Mouse (Mus musculus) heart, embryonic 15.5 days (tissue): Measurements from ENCODE around the gene Prkca. TPM values are rescaled to one million over a fixed set of nuclear protein-coding genes. Genes with fewer than 3 reads are reported as not detected.
A peak's percentile ranks its signal among the peaks of the same experiment; 100 is the strongest.

Source experiments
- ATAC-seq: fragments of 200-750 bp; cut with Nextera tagmentation; replicated peaks from 2 replicates; pipeline ENCODE4 v1.8.0; 2017; ENCODE audit warnings: low read depth, moderate TSS enrichment; ENCODE audit not compliant: insufficient number of reproducible peaks, insufficient read depth, low FRiP score
- H3K27ac ChIP-seq: fragments of 300-500 bp; sonication (generic); 2 replicates; pipeline ENCODE4 v1.5.1; 2015; ENCODE audit warnings: mild to moderate bottlenecking, inconsistent platforms
- H3K27me3 ChIP-seq: fragments of 300-500 bp; sonication (generic); 2 replicates; pipeline ENCODE4 v1.6.1; 2015; ENCODE audit warnings: inconsistent platforms
- H3K36me3 ChIP-seq: fragments of 300-500 bp; sonication (generic); 2 replicates; pipeline ENCODE4 v1.6.1; 2015; ENCODE audit warnings: mild to moderate bottlenecking, inconsistent platforms
- H3K4me1 ChIP-seq: fragments of 300-500 bp; sonication (generic); replicated peaks from 2 replicates; pipeline ENCODE4 v1.6.1; 2015; ENCODE audit warnings: inconsistent platforms
- H3K4me2 ChIP-seq: fragments of 300-500 bp; sonication (generic); 2 replicates; pipeline ENCODE4 v1.6.1; 2015; ENCODE audit warnings: inconsistent platforms, mild to moderate bottlenecking, moderate library complexity
- H3K4me3 ChIP-seq: fragments of 300-500 bp; sonication (generic); 2 replicates; pipeline ENCODE4 v1.5.1; 2015; ENCODE audit warnings: mild to moderate bottlenecking, inconsistent platforms
- H3K9ac ChIP-seq: fragments of 300-500 bp; sonication (generic); 2 replicates; pipeline ENCODE4 v1.6.1; 2015; ENCODE audit warnings: mild to moderate bottlenecking, inconsistent platforms
- H3K9me3 ChIP-seq: fragments of 300-500 bp; sonication (generic); replicated peaks from 2 replicates; pipeline ENCODE4 v1.6.1; 2016; ENCODE audit warnings: inconsistent platforms
- WGBS: fragments of 180-500 bp; shearing (Covaris S2); methylation state at CpG from one replicate; pipeline ENCODE4 v1.1.7; 2015; ENCODE audit warnings: mixed read lengths; 5-methylcytosine and 5-hydroxymethylcytosine counted together
- polyA plus RNA-seq: library from polyadenylated mRNA; unstranded; fragments of >200 nt; fragmentation: Nextera tagmentation; extraction: Ambion mirVana; gene quantifications from 2 replicates; pipeline ENCODE4 v1.2.1, GENCODE M21; 2015

The Prkca gene
- polyA plus RNA-seq, 1 experiment from 2014 or later, result 13.7 TPM

DNA sequence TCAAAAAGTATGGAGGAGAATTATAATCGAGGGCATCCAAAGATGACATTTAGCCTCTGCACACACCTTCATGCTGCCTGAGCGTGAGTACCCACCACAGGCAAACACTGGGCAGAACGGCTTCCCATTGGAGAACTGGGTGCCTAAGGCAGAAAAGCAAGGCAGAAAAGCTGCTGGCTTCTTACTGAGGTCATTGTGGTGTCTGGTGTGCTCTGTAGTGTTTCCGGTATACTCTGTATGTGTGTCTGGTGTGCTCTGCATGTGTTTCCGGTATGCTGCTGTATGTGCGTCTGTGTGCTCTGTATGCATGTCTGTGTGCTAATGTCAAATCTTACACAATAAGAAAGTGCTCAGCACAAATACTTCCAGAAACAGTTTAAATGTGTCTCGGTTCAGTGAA, 127.7 kb downstream of the Prkca start:
- no peak for ATAC-seq
- Histone ChIP-seq H3K36me3 (no peaks in the 10 kb centered on the region), H3K9ac (no peak overlapping the region), H3K4me1 (peaks cover 27% of the 10 kb centered on the region), H3K4me2 (no peak overlapping the region), H3K9me3 (no peaks in the 10 kb centered on the region), H3K27me3 (no peaks in the 10 kb centered on the region), H3K4me3 (no peak overlapping the region), H3K27ac (peak overlapping the region; percentile 60)
- 84% methylated on average over 7 of the region's 7 CpGs for WGBS

DNA sequence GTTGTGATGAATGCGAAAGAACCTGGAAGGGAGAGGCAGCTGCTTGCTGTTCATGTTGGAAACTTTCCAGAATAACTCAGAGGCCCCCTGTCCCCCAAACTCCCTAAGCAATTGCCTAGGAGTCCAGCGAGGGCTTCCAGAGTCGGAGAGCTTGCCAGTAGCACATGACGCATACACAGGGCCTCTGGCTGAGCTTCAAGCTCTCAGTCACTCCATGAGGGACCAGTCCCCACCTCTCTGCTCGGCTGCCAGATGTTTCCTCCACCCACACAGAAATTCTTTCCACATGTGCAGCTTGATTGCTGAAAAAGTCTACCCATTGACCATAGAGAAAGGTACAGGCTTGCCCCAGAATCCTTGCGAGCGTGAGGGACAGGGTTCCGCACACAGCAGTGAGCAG, 128.3 kb downstream of the Prkca start:
- ATAC-seq, result peak; percentile 93
- Histone ChIP-seq H3K27me3 (no peaks in the 10 kb centered on the region), H3K36me3 (no peaks in the 10 kb centered on the region), H3K4me2 (peak overlapping the region; percentile 43), H3K4me3 (no peak overlapping the region), H3K27ac (peak overlapping the region; percentile 60), H3K4me1 (peaks cover 26% of the 10 kb centered on the region), H3K9ac (no peak overlapping the region), H3K9me3 (no peaks in the 10 kb centered on the region)
- WGBS, result 26% methylated on average over 8 of the region's 8 CpGs

DNA sequence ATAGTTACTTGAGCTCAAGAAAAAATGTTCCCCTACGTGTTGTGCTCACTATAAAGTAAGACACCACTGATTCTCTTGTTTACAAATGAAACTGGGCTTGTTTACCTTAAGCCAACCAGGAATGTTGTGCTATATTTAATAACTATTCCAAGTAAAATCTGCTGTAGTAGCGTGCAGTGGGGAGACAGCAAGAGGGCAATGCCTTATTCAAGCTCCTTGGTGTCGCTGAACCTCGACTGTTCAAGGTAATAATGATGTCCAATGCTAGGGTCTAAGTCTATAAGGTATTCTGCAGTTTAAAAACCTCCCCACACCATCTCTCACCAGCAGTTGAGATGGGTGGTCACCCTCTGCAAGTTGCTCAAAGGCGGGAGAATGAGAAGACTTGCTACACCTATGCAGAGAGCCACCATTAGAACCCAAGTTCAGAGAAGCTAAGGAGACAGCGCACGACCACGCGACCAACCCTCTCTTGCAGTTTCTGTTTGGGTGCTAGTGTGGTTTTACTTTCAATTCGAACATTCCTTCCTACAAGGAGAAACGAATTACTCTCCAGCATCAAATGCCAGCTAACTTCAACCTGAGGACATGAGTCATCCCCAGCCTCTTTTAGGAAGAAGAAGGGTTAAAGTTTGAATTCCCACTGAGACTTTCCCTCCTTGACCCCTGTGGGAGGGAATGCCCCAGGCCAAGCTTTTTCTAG, 129.1 kb downstream of the Prkca start:
- no peaks in the 10 kb centered on the region for H3K27me3 ChIP-seq
- no peaks in the 10 kb centered on the region for H3K36me3 ChIP-seq
- no peaks in the 10 kb centered on the region for H3K9me3 ChIP-seq
- H3K4me3 ChIP-seq, result no peak overlapping the region
- WGBS, result 72% methylated on average over 11 of the region's 11 CpGs
- H3K27ac ChIP-seq, result peak overlapping the region; percentile 60
- peak overlapping the region; percentile 43 for H3K4me2 ChIP-seq
- H3K9ac ChIP-seq, result no peak overlapping the region
- ATAC-seq, result no peak
- peaks cover 26% of the 10 kb centered on the region for H3K4me1 ChIP-seq

- H3K36me3 ChIP-seq, result no peaks in the 10 kb centered on the region
- 91% methylated on average over 10 of the region's 10 CpGs for WGBS
- no peaks in the 10 kb centered on the region for H3K27me3 ChIP-seq
- H3K4me3 ChIP-seq, result no peak overlapping the region
- no peak overlapping the region for H3K27ac ChIP-seq
- H3K9me3 ChIP-seq, result no peaks in the 10 kb centered on the region
- peaks cover 26% of the 10 kb centered on the region for H3K4me1 ChIP-seq
- ATAC-seq, result no peak
- H3K9ac ChIP-seq, result no peak overlapping the region
- no peak overlapping the region for H3K4me2 ChIP-seq
These were observed 129.9 kb downstream of the Prkca start for GRCm38 (mm10) chr11:108213783-108214182.

DNA sequence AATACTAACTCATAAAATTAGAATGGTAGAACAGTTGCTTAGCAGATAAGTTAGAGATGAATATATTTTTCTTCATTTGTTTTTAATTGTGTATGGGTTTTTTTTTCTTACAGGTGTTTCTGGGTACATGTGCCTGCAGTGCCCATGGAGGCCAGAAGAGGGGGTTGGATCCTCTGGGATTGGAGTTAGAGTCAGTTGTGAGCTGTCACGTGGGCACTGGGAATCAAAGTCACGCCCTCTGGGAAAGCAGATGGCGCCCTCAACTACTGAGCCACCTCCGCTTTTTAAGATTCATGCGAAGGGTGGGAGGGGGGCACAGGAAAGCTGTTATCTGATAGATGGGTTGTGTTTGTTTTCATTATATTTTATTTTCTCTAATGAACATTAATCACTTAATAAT, 131.1 kb downstream of the Prkca start:
- no peak overlapping the region for H3K4me3 ChIP-seq
- H3K9me3 ChIP-seq, result no peaks in the 10 kb centered on the region
- no peak overlapping the region for H3K27ac ChIP-seq
- no peak overlapping the region for H3K9ac ChIP-seq
- no peak for ATAC-seq
- WGBS, result 95% methylated on average over 5 of the region's 5 CpGs
- H3K4me2 ChIP-seq, result no peak overlapping the region
- no peaks in the 10 kb centered on the region for H3K27me3 ChIP-seq
- H3K36me3 ChIP-seq, result no peaks in the 10 kb centered on the region
- peaks cover 26% of the 10 kb centered on the region for H3K4me1 ChIP-seq

DNA sequence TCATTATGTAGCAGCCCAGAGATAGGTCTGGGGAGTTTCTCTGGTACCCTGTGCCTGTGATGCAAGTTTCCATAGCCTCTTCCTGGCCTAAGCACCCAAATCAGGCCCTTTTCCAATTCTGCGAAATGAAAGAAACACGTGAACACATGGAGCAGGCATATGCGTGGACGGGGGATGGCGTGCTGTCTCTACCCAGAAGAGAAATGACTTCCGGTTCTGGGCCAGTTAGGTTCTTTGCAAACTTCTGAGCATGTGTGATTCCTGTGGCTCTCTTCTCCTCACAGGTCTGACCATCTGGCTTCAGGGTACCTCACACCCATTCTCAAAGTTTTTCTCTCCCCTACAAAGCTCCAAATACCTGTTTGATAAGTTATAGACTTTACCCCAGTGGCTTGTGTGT, 131.7 kb downstream of the Prkca start:
- no peaks in the 10 kb centered on the region for H3K9me3 ChIP-seq
- peaks cover 26% of the 10 kb centered on the region for H3K4me1 ChIP-seq
- H3K4me2 ChIP-seq, result no peak overlapping the region
- WGBS, result 75% methylated on average over 6 of the region's 6 CpGs
- H3K27me3 ChIP-seq, result no peaks in the 10 kb centered on the region
- no peak overlapping the region for H3K9ac ChIP-seq
- no peak overlapping the region for H3K4me3 ChIP-seq
- no peak overlapping the region for H3K27ac ChIP-seq
- H3K36me3 ChIP-seq, result no peaks in the 10 kb centered on the region
- no peak for ATAC-seq

- no peak for ATAC-seq
These were observed 133.0 kb downstream of the Prkca start for GRCm38 (mm10) chr11:108210749-108211148.

DNA sequence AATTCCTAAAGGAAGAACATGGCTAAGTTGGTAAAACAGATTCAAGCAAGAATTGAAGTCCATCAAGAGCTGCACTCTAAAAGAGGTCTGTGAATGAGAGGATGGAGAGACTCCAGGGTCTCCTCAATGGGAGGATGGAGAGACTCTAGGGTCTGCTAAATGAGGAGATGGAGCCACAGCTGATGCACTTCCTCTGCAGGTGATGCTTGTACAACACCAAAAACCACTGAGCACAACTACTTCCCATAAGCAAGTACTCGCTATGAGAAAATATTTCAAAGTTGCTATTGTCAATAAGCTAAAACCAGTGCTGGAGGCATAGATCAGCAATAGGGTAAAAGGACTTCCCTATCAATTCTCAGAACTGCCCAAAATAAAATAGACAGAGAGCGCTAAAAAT, 137.1 kb downstream of the Prkca start:
- Histone ChIP-seq H3K4me2 (no peak overlapping the region), H3K27me3 (no peaks in the 10 kb centered on the region), H3K27ac (no peak overlapping the region), H3K36me3 (no peaks in the 10 kb centered on the region), H3K9ac (no peak overlapping the region), H3K9me3 (no peaks in the 10 kb centered on the region), H3K4me1 (peaks cover 17% of the 10 kb centered on the region), H3K4me3 (no peak overlapping the region)
- WGBS, result 88% methylated on average over 2 of the region's 2 CpGs
- ATAC-seq, result no peak

More at GRCm38 (mm10) chr11:108210749-108211148, 133.0 kb downstream of the Prkca start:
- Histone ChIP-seq H3K36me3 (no peaks in the 10 kb centered on the region), H3K4me1 (peaks cover 22% of the 10 kb centered on the region), H3K27ac (no peak overlapping the region), H3K9me3 (no peaks in the 10 kb centered on the region), H3K4me3 (no peak overlapping the region), H3K27me3 (no peaks in the 10 kb centered on the region), H3K4me2 (no peak overlapping the region), H3K9ac (no peak overlapping the region)
- 90% methylated on average over 7 of the region's 7 CpGs for WGBS

DNA sequence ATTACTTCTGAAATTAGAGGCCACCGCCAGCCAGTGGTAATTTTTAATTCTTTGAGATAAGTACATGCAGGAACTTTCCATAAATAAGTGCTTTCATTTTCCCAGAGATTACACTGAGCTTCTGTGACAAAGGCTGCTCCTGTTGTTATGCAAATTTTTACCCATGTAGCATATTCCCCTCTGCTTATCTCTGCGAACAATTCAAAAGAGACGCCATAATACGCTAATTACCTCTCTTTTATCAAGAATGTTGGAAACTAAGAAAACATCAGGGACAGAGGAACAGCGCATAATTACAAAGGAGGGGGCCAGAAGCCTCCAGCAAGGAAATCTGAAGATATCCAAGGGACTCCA, 138.9 kb downstream of the Prkca start:
- Histone ChIP-seq H3K9ac (no peak overlapping the region), H3K4me1 (peaks cover 17% of the 10 kb centered on the region), H3K4me2 (no peak overlapping the region), H3K9me3 (no peaks in the 10 kb centered on the region), H3K27ac (0 out of 2 replicates have a peak overlapping the region, but pooled peaks have one; percentile 2), H3K27me3 (no peaks in the 10 kb centered on the region), H3K4me3 (no peak overlapping the region), H3K36me3 (no peaks in the 10 kb centered on the region)
- 53% methylated on average over 5 of the region's 5 CpGs for WGBS
- no peak for ATAC-seq

- peak overlapping the region; percentile 26 for H3K27ac ChIP-seq
- H3K4me1 ChIP-seq, result peaks cover 17% of the 10 kb centered on the region
- no peak overlapping the region for H3K9ac ChIP-seq
- ATAC-seq, result no peak
- no peaks in the 10 kb centered on the region for H3K27me3 ChIP-seq
- no peak overlapping the region for H3K4me3 ChIP-seq
- 72% methylated on average over 7 of the region's 7 CpGs for WGBS
- no peaks in the 10 kb centered on the region for H3K9me3 ChIP-seq
- no peak overlapping the region for H3K4me2 ChIP-seq
- H3K36me3 ChIP-seq, result no peaks in the 10 kb centered on the region
These were observed 139.4 kb downstream of the Prkca start for GRCm38 (mm10) chr11:108204202-108204894.

GRCm38 (mm10) chr11:108202835-108203234, 140.9 kb downstream of the Prkca start:
- no peak overlapping the region for H3K4me2 ChIP-seq
- H3K27ac ChIP-seq, result no peak overlapping the region
- H3K4me1 ChIP-seq, result peaks cover 22% of the 10 kb centered on the region
- H3K9ac ChIP-seq, result no peak overlapping the region
- no peak for ATAC-seq
- H3K9me3 ChIP-seq, result no peaks in the 10 kb centered on the region
- 94% methylated on average over 7 of the region's 7 CpGs for WGBS
- no peaks in the 10 kb centered on the region for H3K27me3 ChIP-seq
- H3K36me3 ChIP-seq, result no peaks in the 10 kb centered on the region
- no peak overlapping the region for H3K4me3 ChIP-seq
